Mouse (Mus musculus): Measurements from ENCODE around the gene Dlg3. TPM values are rescaled to one million over a fixed set of nuclear protein-coding genes. Genes with fewer than 3 reads are reported as not detected.

Gene Dlg3
- total and polyA plus RNA-seq, 2 experiments from 2014 or later: 2.6 to 42.1 TPM

DNA sequence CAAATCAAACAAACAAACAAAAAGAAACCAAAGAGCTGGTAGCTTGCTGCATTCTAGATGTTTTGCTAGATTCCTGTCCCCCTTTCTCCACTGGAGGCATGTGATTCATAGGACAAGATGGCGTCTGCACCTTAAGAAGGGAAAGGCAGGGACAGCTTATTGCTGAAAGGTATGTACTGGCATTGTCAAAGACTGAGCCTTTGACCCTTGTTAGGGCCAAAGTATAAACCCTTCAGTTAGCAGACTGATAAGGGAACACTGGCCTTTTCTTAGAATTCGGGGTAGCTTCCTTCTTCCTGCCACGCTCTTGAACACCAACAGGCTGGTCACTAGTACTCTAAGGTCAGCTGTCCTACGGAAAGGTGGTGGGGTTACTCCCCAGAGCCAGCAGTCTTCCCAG, 29.8 kb downstream of the Dlg3 start:
- H3K9me3 ChIP-seq (ENCODE audit: low read length): no peaks in the 10 kb centered on the region
- DNase-seq (no peak), ATAC-seq (no peak)
- no peaks in the 10 kb centered on the region for H3K4me1 ChIP-seq (ENCODE audit: insufficient read depth)
- 88% methylated on average over 4 of the region's 4 CpGs for WGBS
- H3K27ac ChIP-seq (ENCODE audit: low read depth, low read length): no peak overlapping the region
- H3K4me2 ChIP-seq (ENCODE audit: low read depth): no peak overlapping the region
- no peaks in the 10 kb centered on the region for H3K27me3 ChIP-seq (ENCODE audit: insufficient read depth, low read length)
- H3K9ac ChIP-seq: no peak overlapping the region
- 0 out of 2 replicates have a peak, but pooled peaks cover 5% of the 10 kb centered on the region for H3K36me3 ChIP-seq (ENCODE audit: insufficient read depth)
- H3K4me3 ChIP-seq (ENCODE audit: low read depth, low read length): no peak overlapping the region
- TF ChIP-seq CTCF (IDR thresholded peaks at IDR 0.05; ENCODE audit: low read depth): no peak

DNA sequence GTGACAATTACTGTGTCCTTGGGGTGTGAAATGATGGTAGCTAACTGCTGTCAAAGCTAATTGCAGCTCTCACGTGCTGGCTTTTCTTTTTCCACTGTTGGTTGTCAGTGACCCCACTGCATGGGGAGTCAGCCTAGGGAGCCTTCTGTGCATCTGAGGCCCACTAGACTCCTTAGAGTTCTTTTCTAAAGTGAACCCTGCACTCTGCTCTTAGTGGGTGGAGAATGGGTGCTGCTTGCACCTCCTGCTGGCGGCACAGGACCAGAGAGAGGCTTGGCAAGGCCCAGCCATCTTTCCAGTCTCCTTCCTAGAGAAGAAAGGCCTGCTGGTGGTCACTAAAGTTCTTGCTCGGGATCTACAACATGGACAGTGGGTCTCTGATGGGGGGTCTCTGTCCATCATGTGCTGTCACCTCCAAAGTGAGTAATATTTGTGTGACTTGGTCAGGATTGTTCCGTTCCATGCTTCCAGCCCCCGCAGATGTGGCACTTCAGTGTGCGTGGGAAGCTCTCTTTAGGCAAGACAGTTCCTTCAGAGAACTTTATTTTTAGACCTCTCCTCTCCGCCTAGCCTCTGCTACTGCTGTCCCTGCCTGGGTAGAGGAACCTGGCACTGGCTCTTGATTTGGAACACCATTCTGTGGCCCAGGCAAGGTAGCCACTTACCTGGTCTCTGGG, 30.5 kb downstream of the Dlg3 start:
- H3K27me3 ChIP-seq (ENCODE audit: insufficient read depth, low read length): no peaks in the 10 kb centered on the region
- H3K27ac ChIP-seq (ENCODE audit: low read depth, low read length): no peak overlapping the region
- H3K9me3 ChIP-seq (ENCODE audit: low read length): no peaks in the 10 kb centered on the region
- TF ChIP-seq CTCF (IDR thresholded peaks at IDR 0.05; ENCODE audit: low read depth): no peak
- 77% methylated on average over 7 of the region's 7 CpGs for WGBS
- no peak overlapping the region for H3K4me3 ChIP-seq (ENCODE audit: low read depth, low read length)
- no peak overlapping the region for H3K4me2 ChIP-seq (ENCODE audit: low read depth)
- DNase-seq: no peak
- no peak overlapping the region for H3K9ac ChIP-seq
- H3K4me1 ChIP-seq (ENCODE audit: insufficient read depth): no peaks in the 10 kb centered on the region
- no peak for ATAC-seq
- H3K36me3 ChIP-seq (ENCODE audit: insufficient read depth): 0 out of 2 replicates have a peak, but pooled peaks cover 5% of the 10 kb centered on the region

DNA sequence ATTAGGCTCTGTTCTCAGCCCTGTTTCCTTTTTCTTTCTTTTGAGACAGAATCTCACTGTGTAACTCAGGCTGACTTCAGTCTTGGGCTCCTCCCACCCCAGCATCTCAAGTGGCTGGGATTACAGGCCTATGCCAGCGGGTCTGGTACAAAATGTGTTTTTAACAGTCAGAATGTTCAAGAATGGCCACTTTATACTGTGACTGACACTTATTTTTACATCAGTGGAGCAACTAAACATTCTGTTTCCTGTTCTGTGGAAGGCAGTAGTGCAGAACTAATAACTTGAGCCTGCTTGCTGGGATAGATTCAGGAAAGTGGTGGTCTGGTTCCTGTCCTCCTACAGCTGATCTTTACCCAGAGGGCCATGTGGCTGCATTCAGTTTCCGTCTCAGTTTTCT, 33.1 kb downstream of the Dlg3 start:
- 32% methylated on average over 2 of the region's 2 CpGs for WGBS
- Histone ChIP-seq H3K4me3 (ENCODE audit: low read depth, low read length) (no peak overlapping the region), H3K36me3 (ENCODE audit: insufficient read depth) (0 out of 2 replicates have a peak, but pooled peaks cover 5% of the 10 kb centered on the region), H3K27me3 (ENCODE audit: insufficient read depth, low read length) (no peaks in the 10 kb centered on the region), H3K9ac (no peak overlapping the region), H3K27ac (ENCODE audit: low read depth, low read length) (no peak overlapping the region), H3K9me3 (ENCODE audit: low read length) (no peaks in the 10 kb centered on the region), H3K4me2 (ENCODE audit: low read depth) (no peak overlapping the region), H3K4me1 (ENCODE audit: insufficient read depth) (no peaks in the 10 kb centered on the region)
- ATAC-seq (peak; percentile 60), DNase-seq (no peak)
- TF ChIP-seq CTCF (IDR thresholded peaks at IDR 0.05; ENCODE audit: low read depth): no peak

DNA sequence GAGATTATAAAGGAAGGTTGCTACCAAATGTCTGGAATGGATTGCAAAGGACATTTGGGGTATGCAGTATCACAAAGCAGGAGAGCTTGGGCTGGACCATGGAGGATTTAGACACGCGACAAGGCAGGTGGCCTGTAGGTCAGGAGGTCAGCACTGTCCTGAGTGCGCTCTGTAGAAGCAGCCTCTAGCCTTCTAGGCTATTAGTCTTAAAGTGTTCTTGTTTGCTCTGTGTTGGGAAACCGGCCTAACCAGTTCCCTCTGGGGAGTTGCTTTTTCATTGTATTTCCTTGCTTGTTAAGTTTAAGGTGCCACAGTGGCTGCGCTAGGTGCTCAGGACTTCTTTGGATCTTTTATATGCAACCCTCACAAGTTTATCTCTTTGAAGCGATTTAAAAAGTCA, 34.5 kb downstream of the Dlg3 start:
- no peak overlapping the region for H3K4me2 ChIP-seq (ENCODE audit: low read depth)
- DNase-seq (no peak), ATAC-seq (no peak)
- no peak overlapping the region for H3K4me3 ChIP-seq (ENCODE audit: low read depth, low read length)
- no peaks in the 10 kb centered on the region for H3K9me3 ChIP-seq (ENCODE audit: low read length)
- no peak overlapping the region for H3K27ac ChIP-seq (ENCODE audit: low read depth, low read length)
- TF ChIP-seq CTCF (IDR thresholded peaks at IDR 0.05; ENCODE audit: low read depth): no peak
- H3K36me3 ChIP-seq (ENCODE audit: insufficient read depth): peaks cover 6% of the 10 kb centered on the region
- 84% methylated on average over 6 of the region's 6 CpGs for WGBS
- no peak overlapping the region for H3K9ac ChIP-seq
- H3K4me1 ChIP-seq (ENCODE audit: insufficient read depth): no peaks in the 10 kb centered on the region
- H3K27me3 ChIP-seq (ENCODE audit: insufficient read depth, low read length): no peaks in the 10 kb centered on the region

DNA sequence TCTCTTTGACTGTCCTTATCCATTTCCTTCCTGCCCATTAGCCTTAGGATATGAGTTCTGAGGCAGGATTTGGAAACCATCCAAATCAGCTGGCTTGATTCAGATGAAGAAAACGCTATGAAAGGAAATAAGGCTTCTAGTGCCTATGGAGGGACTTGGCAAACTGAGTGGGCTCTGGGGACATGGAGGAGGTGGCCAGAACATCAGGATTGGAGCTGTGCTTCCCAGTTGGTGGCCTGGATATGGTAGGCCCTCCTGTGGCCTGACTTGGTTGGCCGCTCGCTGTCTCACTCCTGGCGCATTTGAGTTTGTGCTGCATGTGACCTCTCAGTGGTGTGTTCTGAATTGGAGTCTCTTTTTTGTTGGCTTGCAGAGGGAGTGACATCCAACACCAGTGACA, 43.6 kb downstream of the Dlg3 start:
- no peak for TF ChIP-seq CTCF (IDR thresholded peaks at IDR 0.05; ENCODE audit: low read depth)
- Histone ChIP-seq H3K36me3 (ENCODE audit: insufficient read depth) (peaks cover 26% of the 10 kb centered on the region), H3K27ac (ENCODE audit: low read depth, low read length) (no peak overlapping the region), H3K27me3 (ENCODE audit: insufficient read depth, low read length) (no peaks in the 10 kb centered on the region), H3K9ac (no peak overlapping the region), H3K9me3 (ENCODE audit: low read length) (no peaks in the 10 kb centered on the region), H3K4me1 (ENCODE audit: insufficient read depth) (no peaks in the 10 kb centered on the region), H3K4me3 (ENCODE audit: low read depth, low read length) (no peak overlapping the region), H3K4me2 (ENCODE audit: low read depth) (no peak overlapping the region)
- no peak for ATAC-seq
- 80% methylated on average over 4 of the region's 4 CpGs for WGBS
- DNase-seq: no peak

DNA sequence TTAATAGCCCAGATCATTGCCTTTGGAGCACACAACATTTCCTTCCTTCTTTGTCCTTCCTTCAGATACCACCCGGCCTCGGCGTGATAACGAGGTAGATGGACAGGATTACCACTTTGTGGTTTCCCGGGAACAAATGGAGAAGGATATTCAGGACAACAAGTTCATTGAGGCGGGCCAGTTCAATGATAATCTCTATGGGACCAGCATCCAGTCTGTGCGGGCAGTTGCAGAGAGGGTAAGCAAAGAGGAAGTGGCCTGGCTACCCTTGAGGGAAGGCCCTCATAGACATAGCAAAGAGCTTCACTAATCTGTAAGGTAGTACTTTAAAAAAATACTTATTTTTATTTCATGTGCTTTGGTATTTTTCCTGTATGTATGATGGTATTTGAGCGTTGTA, 46.6 kb downstream of the Dlg3 start:
- H3K27me3 ChIP-seq (ENCODE audit: insufficient read depth, low read length): no peaks in the 10 kb centered on the region
- 70% methylated on average over 8 of the region's 8 CpGs for WGBS
- H3K4me1 ChIP-seq (ENCODE audit: insufficient read depth): no peaks in the 10 kb centered on the region
- H3K9me3 ChIP-seq (ENCODE audit: low read length): no peaks in the 10 kb centered on the region
- peaks cover 12% of the 10 kb centered on the region for H3K36me3 ChIP-seq (ENCODE audit: insufficient read depth)
- no peak overlapping the region for H3K4me2 ChIP-seq (ENCODE audit: low read depth)
- no peak for TF ChIP-seq CTCF (IDR thresholded peaks at IDR 0.05; ENCODE audit: low read depth)
- H3K9ac ChIP-seq: no peak overlapping the region
- no peak overlapping the region for H3K27ac ChIP-seq (ENCODE audit: low read depth, low read length)
- DNase-seq (no peak), ATAC-seq (no peak)
- no peak overlapping the region for H3K4me3 ChIP-seq (ENCODE audit: low read depth, low read length)

DNA sequence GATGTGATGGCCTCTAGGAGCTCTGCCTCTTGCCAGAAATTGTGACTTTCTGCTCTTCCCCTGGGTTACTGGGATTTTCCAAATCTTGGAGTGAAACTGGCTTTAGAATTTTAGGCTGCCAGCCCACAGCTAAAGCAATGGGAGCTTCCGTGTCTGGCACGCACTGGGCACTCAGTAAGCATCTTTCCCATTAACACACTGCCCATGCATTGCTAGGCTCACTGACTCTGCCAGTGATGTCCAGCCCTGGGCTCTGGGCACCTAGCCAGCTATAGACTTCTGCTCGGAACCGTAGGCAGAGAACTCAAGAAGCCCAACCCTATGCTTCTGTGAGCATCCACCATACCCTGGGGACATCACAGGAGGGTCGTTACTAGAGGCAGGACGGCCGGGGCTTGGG, 48.2 kb downstream of the Dlg3 start:
- no peaks in the 10 kb centered on the region for H3K4me1 ChIP-seq (ENCODE audit: insufficient read depth)
- peaks cover 12% of the 10 kb centered on the region for H3K36me3 ChIP-seq (ENCODE audit: insufficient read depth)
- H3K27ac ChIP-seq (ENCODE audit: low read depth, low read length): no peak overlapping the region
- DNase-seq (no peak), ATAC-seq (no peak)
- H3K9ac ChIP-seq: no peak overlapping the region
- H3K9me3 ChIP-seq (ENCODE audit: low read length): no peaks in the 10 kb centered on the region
- no peak overlapping the region for H3K4me2 ChIP-seq (ENCODE audit: low read depth)
- H3K27me3 ChIP-seq (ENCODE audit: insufficient read depth, low read length): no peaks in the 10 kb centered on the region
- no peak for TF ChIP-seq CTCF (IDR thresholded peaks at IDR 0.05; ENCODE audit: low read depth)
- WGBS: 70% methylated on average over 7 of the region's 7 CpGs
- no peak overlapping the region for H3K4me3 ChIP-seq (ENCODE audit: low read depth, low read length)
